Mouse (Mus musculus) embryonic facial prominence, embryonic 13.5 days (tissue): ENCODE data around the gene Aff3. TPM values are rescaled to one million over a fixed set of nuclear protein-coding genes. Genes with fewer than 3 reads are reported as not detected.
A peak's percentile ranks its signal among the peaks of the same experiment; 100 is the strongest.

Source experiments
- ATAC-seq: fragments of 200-750 bp; cut with Nextera tagmentation; 2 replicates; pipeline ENCODE4 v1.8.0; 2017; ENCODE audit warnings: low read depth; ENCODE audit not compliant: insufficient number of reproducible peaks, insufficient read depth, low FRiP score, low TSS enrichment
- H3K27ac ChIP-seq: fragments of 300-500 bp; sonication (generic); 2 replicates; pipeline ENCODE4 v1.5.1; 2015; ENCODE audit warnings: moderate library complexity, mild to moderate bottlenecking, inconsistent platforms
- H3K27me3 ChIP-seq: fragments of 300-500 bp; sonication (generic); 2 replicates; pipeline ENCODE4 v1.6.1; 2015; ENCODE audit warnings: mild to moderate bottlenecking, inconsistent platforms
- H3K36me3 ChIP-seq: fragments of 300-500 bp; sonication (generic); 2 replicates; pipeline ENCODE4 v1.6.1; 2015; ENCODE audit warnings: mild to moderate bottlenecking, inconsistent platforms
- H3K4me1 ChIP-seq: fragments of 300-500 bp; sonication (generic); 2 replicates; pipeline ENCODE4 v1.6.1; 2015; ENCODE audit warnings: inconsistent platforms
- H3K4me2 ChIP-seq: fragments of 300-500 bp; sonication (generic); 2 replicates; pipeline ENCODE4 v1.6.1; 2015; ENCODE audit warnings: moderate library complexity, mild to moderate bottlenecking, inconsistent platforms
- H3K4me3 ChIP-seq: fragments of 300-500 bp; sonication (generic); 2 replicates; pipeline ENCODE4 v1.5.1; 2015; ENCODE audit warnings: mild to moderate bottlenecking, inconsistent platforms
- H3K9ac ChIP-seq: fragments of 300-500 bp; sonication (generic); 2 replicates; pipeline ENCODE4 v1.6.1; 2015; ENCODE audit warnings: mild to moderate bottlenecking, inconsistent platforms
- H3K9me3 ChIP-seq: fragments of 300-500 bp; sonication (generic); 2 replicates; pipeline ENCODE4 v1.6.1; 2016; ENCODE audit warnings: inconsistent platforms
- WGBS: fragments of 180-500 bp; shearing (Covaris S2); methylation state at CpG from one replicate; pipeline ENCODE4 v1.1.7; 2015; ENCODE audit warnings: mixed read lengths; 5-methylcytosine and 5-hydroxymethylcytosine counted together
- polyA plus RNA-seq: library from polyadenylated mRNA; unstranded; fragments of >200 nt; fragmentation: Nextera tagmentation; extraction: Ambion mirVana; gene quantifications from 2 replicates; pipeline ENCODE4 v1.2.1, GENCODE M21; 2015

Gene Aff3
- polyA plus RNA-seq, 1 experiment from 2014 or later = 12.0 TPM

- no peak overlapping the region for H3K27ac ChIP-seq
- peaks cover 18% of the 10 kb centered on the region for H3K4me1 ChIP-seq
- no peaks in the 10 kb centered on the region; the same call in 1 of the 2 replicates for H3K36me3 ChIP-seq
- no peak overlapping the region for H3K4me3 ChIP-seq
- no peak for ATAC-seq
- 79% methylated on average over 4 of the region's 4 CpGs for WGBS
- H3K4me2 ChIP-seq = no peak overlapping the region
- no peaks in the 10 kb centered on the region for H3K27me3 ChIP-seq
- no peaks in the 10 kb centered on the region for H3K9me3 ChIP-seq
- no peak overlapping the region for H3K9ac ChIP-seq
These were observed 245.4 kb downstream of the Aff3 start for GRCm38 (mm10) chr1:38419331-38419730.

DNA sequence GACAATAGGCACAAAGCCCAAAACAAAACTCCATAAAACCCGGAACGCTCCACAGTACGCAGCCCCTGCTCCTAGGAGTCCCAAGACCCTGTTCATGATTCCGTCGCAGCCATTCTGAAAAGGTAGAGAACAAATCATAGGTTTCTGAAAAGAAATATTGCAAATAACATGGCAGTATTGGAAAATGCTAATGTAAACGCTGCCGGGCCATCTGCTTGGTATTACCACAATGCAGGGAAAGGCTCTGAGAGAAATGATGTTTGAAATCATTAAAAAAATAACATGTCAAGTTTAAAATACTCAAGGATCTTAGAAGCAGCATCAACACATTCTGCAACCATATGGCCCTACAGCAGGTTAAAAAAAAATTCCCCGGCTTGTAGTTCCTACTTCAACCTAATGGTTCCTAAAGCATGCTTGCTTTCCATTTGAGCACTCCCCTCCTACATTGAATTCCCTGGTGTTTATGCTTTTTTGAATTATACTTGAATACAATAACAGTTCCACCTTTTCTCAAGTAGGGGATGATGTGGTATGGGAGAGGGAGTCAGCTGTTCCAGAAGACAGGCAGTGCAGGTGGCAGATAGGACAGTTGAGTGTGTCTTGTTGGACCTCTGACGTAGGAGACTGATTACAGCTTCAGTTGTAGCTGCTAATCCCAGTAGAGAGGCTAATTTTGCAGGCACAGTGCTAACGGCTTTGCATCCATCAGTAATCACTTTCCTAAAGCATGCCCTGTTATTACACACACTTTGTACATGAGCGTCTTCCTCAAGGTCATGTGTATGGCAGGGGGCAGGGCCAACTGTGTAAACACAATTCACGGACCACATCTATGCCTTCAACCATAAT, 246.3 kb downstream of the Aff3 start:
- no peaks in the 10 kb centered on the region for H3K9me3 ChIP-seq
- H3K4me2 ChIP-seq = no peak overlapping the region
- ATAC-seq = no peak
- H3K9ac ChIP-seq = no peak overlapping the region
- H3K27ac ChIP-seq = peak overlapping the region; percentile 33; the same call in 1 of the 2 replicates
- no peaks in the 10 kb centered on the region for H3K27me3 ChIP-seq
- H3K4me1 ChIP-seq = peaks cover 18% of the 10 kb centered on the region
- H3K36me3 ChIP-seq = no peaks in the 10 kb centered on the region; the same call in 1 of the 2 replicates
- H3K4me3 ChIP-seq = no peak overlapping the region
- 68% methylated on average over 12 of the region's 12 CpGs for WGBS

DNA sequence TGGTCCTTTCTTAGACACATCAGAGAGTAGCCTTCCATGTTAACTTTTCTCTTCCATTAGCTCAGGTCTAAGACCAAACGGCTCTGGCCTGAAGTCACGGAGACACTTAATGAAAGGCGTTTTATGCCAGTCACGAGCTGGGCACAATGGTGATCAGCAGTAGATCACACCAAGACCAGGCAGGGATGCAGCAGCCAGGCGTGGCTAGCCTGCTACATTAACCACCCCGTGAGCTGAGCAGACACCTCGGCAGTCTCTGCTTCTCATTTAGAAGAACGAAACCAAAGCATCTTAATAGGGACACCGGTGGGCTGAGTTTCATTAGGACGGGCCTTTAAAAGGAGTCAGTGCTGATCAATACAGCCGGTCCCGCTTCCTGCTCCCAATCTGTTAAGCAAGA, 247.6 kb downstream of the Aff3 start:
- 63% methylated on average over 12 of the region's 12 CpGs for WGBS
- Histone ChIP-seq H3K9ac (no peak overlapping the region), H3K4me2 (no peak overlapping the region), H3K27me3 (no peaks in the 10 kb centered on the region), H3K4me3 (no peak overlapping the region), H3K9me3 (no peaks in the 10 kb centered on the region), H3K4me1 (peaks cover 18% of the 10 kb centered on the region), H3K27ac (no peak overlapping the region), H3K36me3 (no peaks in the 10 kb centered on the region; the same call in 1 of the 2 replicates)
- ATAC-seq = no peak

DNA sequence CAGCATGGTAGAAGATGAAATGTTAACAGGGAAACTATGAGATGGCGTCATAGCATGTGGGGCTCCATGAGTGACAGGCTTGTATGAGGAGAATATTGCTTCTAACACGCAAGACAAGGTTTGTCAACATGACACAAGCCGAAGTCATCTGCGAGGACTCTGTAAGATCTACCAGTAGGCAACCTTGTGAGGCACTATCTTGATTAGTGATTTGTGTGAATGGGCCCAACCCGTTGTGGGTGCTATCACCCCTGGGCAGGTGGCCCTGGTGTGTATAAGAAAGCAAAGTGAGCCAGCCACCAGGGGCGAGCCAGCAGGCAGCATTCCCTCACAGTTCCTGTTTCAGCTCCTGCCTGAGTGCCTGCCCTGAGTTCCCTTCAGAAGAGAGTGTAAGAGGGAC, 249.2 kb downstream of the Aff3 start:
- Histone ChIP-seq H3K9me3 (no peaks in the 10 kb centered on the region), H3K4me3 (no peak overlapping the region), H3K4me2 (no peak overlapping the region), H3K9ac (no peak overlapping the region), H3K27ac (no peak overlapping the region), H3K27me3 (no peaks in the 10 kb centered on the region), H3K36me3 (no peaks in the 10 kb centered on the region; the same call in 1 of the 2 replicates), H3K4me1 (peaks cover 26% of the 10 kb centered on the region)
- WGBS = 91% methylated on average over 6 of the region's 6 CpGs
- ATAC-seq = no peak

GRCm38 (mm10) chr1:38411106-38411505, 253.6 kb downstream of the Aff3 start:
- Histone ChIP-seq H3K27ac (no peak overlapping the region), H3K4me1 (peaks cover 10% of the 10 kb centered on the region), H3K9ac (no peak overlapping the region), H3K4me3 (no peak overlapping the region), H3K4me2 (no peak overlapping the region), H3K9me3 (no peaks in the 10 kb centered on the region), H3K36me3 (no peaks in the 10 kb centered on the region; the same call in 1 of the 2 replicates), H3K27me3 (no peaks in the 10 kb centered on the region)
- 59% methylated on average over 4 of the region's 4 CpGs for WGBS
- ATAC-seq = no peak

- ATAC-seq = no peak
These were observed 254.3 kb downstream of the Aff3 start for GRCm38 (mm10) chr1:38410457-38410856.

GRCm38 (mm10) chr1:38408241-38408640, 256.5 kb downstream of the Aff3 start:
- Histone ChIP-seq H3K4me1 (peaks cover 10% of the 10 kb centered on the region), H3K9ac (no peak overlapping the region), H3K27ac (no peak overlapping the region), H3K4me2 (no peak overlapping the region), H3K4me3 (no peak overlapping the region), H3K27me3 (no peaks in the 10 kb centered on the region), H3K9me3 (no peaks in the 10 kb centered on the region), H3K36me3 (0 out of 2 replicates have a peak, but pooled peaks cover 2% of the 10 kb centered on the region)
- ATAC-seq = no peak
- WGBS = 88% methylated on average over 3 of the region's 3 CpGs

More at GRCm38 (mm10) chr1:38410457-38410856, 254.3 kb downstream of the Aff3 start:
- Histone ChIP-seq H3K4me1 (peaks cover 10% of the 10 kb centered on the region), H3K4me3 (no peak overlapping the region), H3K4me2 (no peak overlapping the region), H3K27me3 (no peaks in the 10 kb centered on the region), H3K27ac (0 out of 2 replicates have a peak overlapping the region, but pooled peaks have one; percentile 52), H3K9ac (no peak overlapping the region), H3K9me3 (no peaks in the 10 kb centered on the region), H3K36me3 (no peaks in the 10 kb centered on the region)
- 20% methylated on average over 4 of the region's 4 CpGs for WGBS

DNA sequence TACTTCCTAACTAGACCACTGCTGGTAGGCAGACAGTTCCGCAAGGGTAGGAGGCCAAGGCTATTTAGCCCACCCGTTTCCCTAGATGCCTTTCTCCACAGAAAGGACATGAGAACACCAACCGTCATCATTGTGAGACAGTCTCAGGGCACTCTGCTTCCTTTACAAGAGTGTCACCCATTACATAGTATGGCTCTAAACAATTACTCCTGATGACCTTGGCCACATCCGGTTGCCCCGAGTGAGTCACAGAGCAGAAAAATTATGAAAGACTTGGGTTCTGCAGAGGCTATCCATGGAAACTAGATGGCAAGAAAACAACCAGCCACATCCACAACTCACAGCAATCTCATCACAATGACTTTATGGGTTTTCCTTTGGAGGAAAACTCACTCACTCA, 261.0 kb downstream of the Aff3 start:
- no peak overlapping the region for H3K27ac ChIP-seq
- H3K9ac ChIP-seq = no peak overlapping the region
- 81% methylated on average over 5 of the region's 5 CpGs for WGBS
- no peaks in the 10 kb centered on the region for H3K9me3 ChIP-seq
- peaks cover 17% of the 10 kb centered on the region for H3K4me1 ChIP-seq
- no peak overlapping the region for H3K4me2 ChIP-seq
- H3K36me3 ChIP-seq = 0 out of 2 replicates have a peak, but pooled peaks cover 2% of the 10 kb centered on the region
- no peaks in the 10 kb centered on the region for H3K27me3 ChIP-seq
- no peak for ATAC-seq
- no peak overlapping the region for H3K4me3 ChIP-seq

- H3K9me3 ChIP-seq = no peaks in the 10 kb centered on the region
- no peak overlapping the region for H3K27ac ChIP-seq
- H3K4me2 ChIP-seq = no peak overlapping the region
- H3K27me3 ChIP-seq = no peaks in the 10 kb centered on the region
- peaks cover 34% of the 10 kb centered on the region for H3K4me1 ChIP-seq
- H3K9ac ChIP-seq = no peak overlapping the region
- WGBS = 41% methylated on average over 4 of the region's 4 CpGs
- 0 out of 2 replicates have a peak, but pooled peaks cover 2% of the 10 kb centered on the region for H3K36me3 ChIP-seq
- no peak for ATAC-seq
- H3K4me3 ChIP-seq = no peak overlapping the region
These were observed 262.9 kb downstream of the Aff3 start for GRCm38 (mm10) chr1:38401856-38402255.

DNA sequence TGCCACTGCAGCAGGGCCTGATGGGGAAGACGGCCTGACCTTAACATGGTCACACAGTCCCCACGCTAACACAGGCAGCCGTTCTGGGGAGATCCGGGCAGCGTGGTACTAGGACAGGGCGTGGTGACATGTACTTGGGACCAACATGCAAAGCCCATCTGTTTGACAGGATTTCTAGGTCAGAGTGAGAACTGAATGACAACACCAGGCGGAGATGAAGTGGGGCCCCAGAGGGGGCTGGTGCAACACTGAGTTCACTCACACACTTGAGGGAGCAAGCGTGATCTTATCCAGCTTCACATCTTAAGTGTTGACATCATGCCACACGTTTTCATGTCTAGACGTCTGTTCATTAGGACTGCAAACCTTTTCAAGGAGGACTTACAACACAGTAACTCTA, 265.5 kb downstream of the Aff3 start:
- Histone ChIP-seq H3K4me1 (peaks cover 52% of the 10 kb centered on the region), H3K4me3 (no peak overlapping the region), H3K9me3 (no peaks in the 10 kb centered on the region), H3K27me3 (no peaks in the 10 kb centered on the region), H3K4me2 (no peak overlapping the region), H3K36me3 (no peaks in the 10 kb centered on the region), H3K27ac (no peak overlapping the region), H3K9ac (no peak overlapping the region)
- 88% methylated on average over 10 of the region's 10 CpGs for WGBS
- no peak for ATAC-seq

GRCm38 (mm10) chr1:38398566-38398965, 266.2 kb downstream of the Aff3 start:
- H3K36me3 ChIP-seq = no peaks in the 10 kb centered on the region
- WGBS = 72% methylated on average over 5 of the region's 5 CpGs
- H3K27me3 ChIP-seq = no peaks in the 10 kb centered on the region
- no peak overlapping the region for H3K27ac ChIP-seq
- no peak for ATAC-seq
- peaks cover 59% of the 10 kb centered on the region for H3K4me1 ChIP-seq
- H3K9ac ChIP-seq = no peak overlapping the region
- no peaks in the 10 kb centered on the region for H3K9me3 ChIP-seq
- H3K4me3 ChIP-seq = no peak overlapping the region
- no peak overlapping the region for H3K4me2 ChIP-seq

DNA sequence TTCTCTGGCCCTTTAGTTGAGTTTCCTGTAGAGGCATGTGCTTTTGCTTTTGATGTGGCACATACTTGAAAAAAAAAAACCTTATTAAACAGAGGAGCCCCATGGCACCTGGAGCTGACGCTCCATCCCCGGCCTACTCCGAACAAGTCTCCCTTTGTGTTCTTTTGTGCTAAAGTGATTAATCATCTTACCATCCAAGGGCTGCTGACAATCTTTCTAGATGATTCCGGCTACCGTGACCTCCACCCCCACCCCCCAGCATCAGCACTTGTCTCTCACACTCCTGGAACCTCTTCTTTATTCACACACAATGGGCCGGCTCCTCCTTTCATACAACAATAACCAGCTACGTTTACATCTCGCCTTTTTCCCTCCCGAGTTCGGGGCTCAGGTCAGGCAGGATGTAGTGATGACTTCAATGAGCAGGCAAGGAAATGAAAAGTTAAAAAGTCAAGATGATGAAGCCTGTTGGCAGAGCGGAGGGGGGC, 269.5 kb downstream of the Aff3 start:
- no peak for ATAC-seq
- H3K4me3 ChIP-seq = no peak overlapping the region
- H3K27ac ChIP-seq = no peak overlapping the region
- H3K36me3 ChIP-seq = 0 out of 2 replicates have a peak, but pooled peaks cover 4% of the 10 kb centered on the region
- H3K9ac ChIP-seq = no peak overlapping the region
- peaks cover 59% of the 10 kb centered on the region for H3K4me1 ChIP-seq
- H3K9me3 ChIP-seq = no peaks in the 10 kb centered on the region
- H3K4me2 ChIP-seq = no peak overlapping the region
- H3K27me3 ChIP-seq = no peaks in the 10 kb centered on the region
- WGBS = 42% methylated on average over 11 of the region's 11 CpGs
